Mouse (Mus musculus): Measurements from ENCODE around the gene Ets2.

Ets2 gene

GRCm38 (mm10) chr16:95769066-95769995 lies 67.5 kb downstream of the Ets2 start:
- in situ Hi-C loops (cut with MboI, MseI) = no loop called here

GRCm38 (mm10) chr16:95769996-95770334 lies 68.1 kb downstream of the Ets2 start:
- in situ Hi-C loops (cut with MboI, MseI) = no loop called here

- in situ Hi-C loops (cut with MboI, MseI) = no loop called here
Measured at GRCm38 (mm10) chr16:95770402-95770801, 68.5 kb downstream of the Ets2 start.

Measured in regulatory T cell (primary cell).